Mouse (Mus musculus) midbrain, embryonic 16.5 days (tissue): Measurements from ENCODE around the gene Tpst1. TPM values are rescaled to one million over a fixed set of nuclear protein-coding genes. Genes with fewer than 3 reads are reported as not detected.

Experiments used
- ATAC-seq: fragments of 200-750 bp; cut with Nextera tagmentation; 2 replicates; pipeline ENCODE4 v1.8.0; 2017; ENCODE audit warnings: moderate TSS enrichment
- H3K27ac ChIP-seq: fragments of 300-500 bp; sonication (generic); 2 replicates; pipeline ENCODE4 v1.5.1; 2014; ENCODE audit warnings: mild to moderate bottlenecking, low read length, mixed read lengths
- H3K27me3 ChIP-seq: fragments of 300-500 bp; sonication (generic); 2 replicates; pipeline ENCODE4 v1.6.1; 2014; ENCODE audit warnings: low read depth, low read length, mixed read lengths; ENCODE audit not compliant: control insufficient read depth, insufficient read depth
- H3K36me3 ChIP-seq: fragments of 300-500 bp; sonication (generic); 2 replicates; pipeline ENCODE4 v1.6.1; 2014; ENCODE audit warnings: mild to moderate bottlenecking, low read length, moderate library complexity, mixed read lengths; ENCODE audit not compliant: control insufficient read depth, insufficient read depth
- H3K4me1 ChIP-seq: fragments of 300-500 bp; sonication (generic); 2 replicates; pipeline ENCODE4 v1.6.1; 2014; ENCODE audit warnings: mild to moderate bottlenecking, low read length, mixed read lengths; ENCODE audit not compliant: control insufficient read depth, insufficient read depth
- H3K4me2 ChIP-seq: fragments of 300-500 bp; sonication (generic); 2 replicates; pipeline ENCODE4 v1.6.1; 2014; ENCODE audit warnings: mild to moderate bottlenecking, low read length, mixed read lengths
- H3K4me3 ChIP-seq: fragments of 300-500 bp; sonication (generic); 2 replicates; pipeline ENCODE4 v1.5.1; 2014; ENCODE audit warnings: low read depth, mild to moderate bottlenecking, low read length, moderate library complexity, mixed read lengths
- H3K9ac ChIP-seq: fragments of 300-500 bp; sonication (generic); 2 replicates; pipeline ENCODE4 v1.6.1; 2014; ENCODE audit warnings: low read depth, low read length, mixed read lengths
- H3K9me3 ChIP-seq: fragments of 300-500 bp; sonication (generic); replicated peaks from 2 replicates; pipeline ENCODE4 v1.6.1; 2014; ENCODE audit warnings: mild to moderate bottlenecking, low read length, mixed read lengths; ENCODE audit not compliant: control insufficient read depth, poor library complexity, severe bottlenecking
- WGBS: fragments of 180-500 bp; shearing (Covaris S2); extraction: QIAGEN DNeasy Blood & Tissue Kit; methylation state at CpG from one replicate; pipeline ENCODE4 v1.1.7; 2014; 5-methylcytosine and 5-hydroxymethylcytosine counted together
- polyA plus RNA-seq: library from polyadenylated mRNA; unstranded; fragments of >200 nt; fragmentation: Nextera tagmentation; extraction: Ambion mirVana; gene quantifications from 2 replicates; pipeline ENCODE4 v1.2.1, GENCODE M21; 2015

The Tpst1 gene
- polyA plus RNA-seq, 1 experiment from 2014 or later = 56.8 TPM

GRCm38 (mm10) chr5:130163670-130164069 is 90.5 kb downstream of the Tpst1 start:
- Histone ChIP-seq H3K27me3 (no peaks in the 10 kb centered on the region; the same call in 1 of the 2 replicates), H3K9ac (no peak overlapping the region), H3K4me3 (no peak overlapping the region), H3K36me3 (no peaks in the 10 kb centered on the region), H3K4me2 (no peak overlapping the region), H3K4me1 (no peaks in the 10 kb centered on the region), H3K9me3 (no peaks in the 10 kb centered on the region), H3K27ac (no peak overlapping the region)
- WGBS = 4% methylated on average over 7 of the region's 7 CpGs
- no peak for ATAC-seq

- H3K4me2 ChIP-seq = no peak overlapping the region
- no peak overlapping the region for H3K27ac ChIP-seq
- no peaks in the 10 kb centered on the region; the same call in 1 of the 2 replicates for H3K27me3 ChIP-seq
- no peaks in the 10 kb centered on the region for H3K36me3 ChIP-seq
- no peak overlapping the region for H3K9ac ChIP-seq
- WGBS = 78% methylated on average over 4 of the region's 4 CpGs
- no peaks in the 10 kb centered on the region for H3K9me3 ChIP-seq
- H3K4me3 ChIP-seq = no peak overlapping the region
- no peaks in the 10 kb centered on the region for H3K4me1 ChIP-seq
- ATAC-seq = no peak
Observed at GRCm38 (mm10) chr5:130165213-130165612, 92.1 kb downstream of the Tpst1 start.

- no peaks in the 10 kb centered on the region for H3K9me3 ChIP-seq
- no peak overlapping the region for H3K4me2 ChIP-seq
- no peak overlapping the region for H3K27ac ChIP-seq
- no peak overlapping the region for H3K9ac ChIP-seq
- no peaks in the 10 kb centered on the region for H3K36me3 ChIP-seq
- WGBS = 75% methylated on average over 6 of the region's 6 CpGs
- peaks cover 26% of the 10 kb centered on the region for H3K4me1 ChIP-seq
- no peak overlapping the region for H3K4me3 ChIP-seq
- ATAC-seq = no peak
- no peaks in the 10 kb centered on the region; the same call in 1 of the 2 replicates for H3K27me3 ChIP-seq
Observed at GRCm38 (mm10) chr5:130169109-130169508, 96.0 kb downstream of the Tpst1 start.

- Histone ChIP-seq H3K9ac (peak overlapping the region; percentile 94), H3K9me3 (no peaks in the 10 kb centered on the region), H3K4me2 (peak overlapping the region; percentile 77), H3K27ac (peak overlapping the region; percentile 90), H3K4me3 (peak overlapping the region; percentile 98), H3K36me3 (no peaks in the 10 kb centered on the region), H3K4me1 (peaks cover 26% of the 10 kb centered on the region), H3K27me3 (no peaks in the 10 kb centered on the region)
- ATAC-seq = peak; percentile 31; the same call in 1 of the 2 replicates
- WGBS = 13% methylated on average over 6 of the region's 6 CpGs
Observed at GRCm38 (mm10) chr5:130170666-130171422, 97.7 kb downstream of the Tpst1 start.

- ATAC-seq = peak; percentile 95
- WGBS = under 1% methylated on average over 41 of the region's 62 CpGs
- no peaks in the 10 kb centered on the region for H3K9me3 ChIP-seq
Observed at GRCm38 (mm10) chr5:130171423-130171954, 98.4 kb downstream of the Tpst1 start, which contains the start of gene Rabgef1. TSS of gene Rabgef1 (plus strand) at chr5:130171798.

GRCm38 (mm10) chr5:130171956-130172601 is 99.0 kb downstream of the Tpst1 start:
- peak; percentile 88 for ATAC-seq
- Histone ChIP-seq H3K27ac (peak overlapping the region; percentile 90), H3K27me3 (no peaks in the 10 kb centered on the region), H3K9ac (peak overlapping the region; percentile 94), H3K4me2 (peak overlapping the region; percentile 91), H3K4me3 (peak overlapping the region; percentile 98), H3K36me3 (no peaks in the 10 kb centered on the region), H3K4me1 (peaks cover 26% of the 10 kb centered on the region), H3K9me3 (no peaks in the 10 kb centered on the region)
- 2% methylated on average over 29 of the region's 46 CpGs for WGBS

More at GRCm38 (mm10) chr5:130171423-130171954, 98.4 kb downstream of the Tpst1 start, which contains the start of gene Rabgef1:
- Histone ChIP-seq H3K4me3 (peak within 1 kb of the TSS; percentile 98), H3K9ac (peak within 1 kb of the TSS; percentile 94), H3K4me1 (peaks cover 26% of the 10 kb centered on the region), H3K36me3 (no peaks in the 10 kb centered on the region), H3K27ac (peak within 1 kb of the TSS; percentile 90), H3K27me3 (no peaks in the 10 kb centered on the region), H3K4me2 (peak within 1 kb of the TSS; percentile 91)

- no peak for ATAC-seq
- WGBS = 93% methylated on average over 4 of the region's 4 CpGs
- no peak overlapping the region for H3K4me3 ChIP-seq
Observed at GRCm38 (mm10) chr5:130173012-130173411, 99.9 kb downstream of the Tpst1 start.

GRCm38 (mm10) chr5:130177871-130178270 is 104.7 kb downstream of the Tpst1 start:
- Histone ChIP-seq H3K9ac (no peak overlapping the region), H3K27ac (no peak overlapping the region), H3K4me3 (no peak overlapping the region), H3K36me3 (no peaks in the 10 kb centered on the region), H3K4me1 (peaks cover 13% of the 10 kb centered on the region), H3K9me3 (no peaks in the 10 kb centered on the region), H3K4me2 (no peak overlapping the region), H3K27me3 (no peaks in the 10 kb centered on the region)
- ATAC-seq = no peak
- WGBS = 44% methylated on average over 4 of the region's 4 CpGs

More at GRCm38 (mm10) chr5:130173012-130173411, 99.9 kb downstream of the Tpst1 start:
- H3K4me2 ChIP-seq = peak overlapping the region; percentile 91
- no peaks in the 10 kb centered on the region for H3K36me3 ChIP-seq
- no peak overlapping the region for H3K9ac ChIP-seq
- H3K9me3 ChIP-seq = no peaks in the 10 kb centered on the region
- peaks cover 26% of the 10 kb centered on the region for H3K4me1 ChIP-seq
- H3K27me3 ChIP-seq = no peaks in the 10 kb centered on the region
- H3K27ac ChIP-seq = no peak overlapping the region

- no peaks in the 10 kb centered on the region for H3K27me3 ChIP-seq
- no peaks in the 10 kb centered on the region for H3K9me3 ChIP-seq
- WGBS = 67% methylated on average over 7 of the region's 7 CpGs
- H3K9ac ChIP-seq = no peak overlapping the region
- H3K36me3 ChIP-seq = no peaks in the 10 kb centered on the region
- H3K4me1 ChIP-seq = no peaks in the 10 kb centered on the region
- H3K4me3 ChIP-seq = no peak overlapping the region
- no peak for ATAC-seq
- no peak overlapping the region for H3K27ac ChIP-seq
- H3K4me2 ChIP-seq = no peak overlapping the region
Observed at GRCm38 (mm10) chr5:130180362-130180761, 107.2 kb downstream of the Tpst1 start.
